Mouse (Mus musculus) cerebellum, adult 11 months (tissue): ENCODE data around the gene Lig4.

Source experiments
- DNase-seq: peaks from one replicate; pipeline ENCODE4 v3.0.0; 2022

The Lig4 gene

DNA sequence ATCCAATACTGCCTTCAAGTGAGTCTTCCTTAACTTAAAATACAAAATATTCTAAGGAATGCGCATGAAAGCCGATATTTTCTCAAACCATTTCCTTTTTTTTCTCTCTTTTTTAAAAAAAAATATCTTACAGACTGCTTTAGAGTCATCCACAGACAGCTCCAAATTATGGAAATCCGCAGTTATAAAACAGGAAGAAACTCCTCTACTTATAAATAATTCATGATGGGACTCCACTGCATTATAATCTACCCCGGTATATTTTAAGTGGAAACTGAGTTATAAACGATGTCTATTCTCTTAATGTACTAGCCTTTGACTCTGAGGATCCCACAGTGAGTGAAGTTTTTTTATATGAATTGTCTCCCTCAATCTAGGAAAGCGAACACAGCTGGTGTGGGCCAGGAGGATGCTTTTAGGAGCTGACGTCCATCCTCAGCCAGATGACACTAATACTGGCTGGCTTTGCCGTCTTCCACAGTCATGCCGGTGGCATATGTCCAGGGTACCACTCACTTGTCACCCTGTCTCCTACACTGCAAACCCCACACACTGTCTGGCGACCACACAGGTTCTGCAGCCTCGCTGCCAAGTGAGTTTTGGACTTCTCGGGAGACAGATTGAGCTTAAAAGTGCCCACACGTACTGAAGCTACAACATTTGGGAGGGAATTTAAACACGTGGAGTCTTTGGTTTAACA is 47.6 kb downstream of the Lig4 start:
- no peak for DNase-seq
